Mouse (Mus musculus): ENCODE measurements at regions not wholly inside any gene's neighbourhood (a gene's known extent, or its start where the extent isn't known, plus 50 kb on each side); places are given as distances from the start of the nearest gene placed in this dataset.

DNA sequence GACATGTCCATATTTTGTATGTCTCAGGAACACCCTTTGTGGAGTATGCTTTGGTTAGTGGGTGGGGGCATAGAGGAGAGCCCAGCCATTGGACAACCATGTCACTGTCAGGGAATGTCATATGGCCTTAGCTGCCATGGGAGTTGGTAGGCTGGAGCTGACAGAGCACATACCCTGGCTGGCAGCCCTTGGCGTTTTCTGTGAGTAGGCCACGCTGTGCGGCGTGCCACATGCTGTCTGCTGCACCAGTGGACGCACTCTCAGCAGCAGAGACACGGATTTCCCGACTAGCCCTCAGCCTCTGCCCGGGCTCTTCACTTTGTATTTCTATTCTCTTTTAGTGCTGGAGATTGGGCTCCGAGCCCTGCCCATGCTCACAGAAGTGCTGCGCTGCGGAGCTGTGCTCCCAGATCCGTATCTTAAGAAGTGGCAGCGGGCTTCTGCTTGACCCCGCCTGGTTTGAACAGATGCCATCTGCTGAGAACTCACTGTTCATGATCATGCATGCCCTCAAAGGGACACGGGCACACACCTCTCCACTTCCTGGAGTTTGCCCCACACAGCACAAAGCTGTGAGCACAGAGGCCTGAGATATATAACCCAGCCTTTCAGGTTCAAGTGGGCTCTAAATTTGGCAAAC is 160.1 kb downstream of the Sall1 start:
- ATAC-seq (replicated peaks; ENCODE audit: insufficient number of reproducible peaks, low FRiP score, low TSS enrichment, low read depth) (no peak), DNase-seq (ENCODE audit: low spot score) (no peak)
- Histone ChIP-seq H3K4me1 (ENCODE audit: control insufficient read depth, insufficient read depth, low read length) (no peaks in the 10 kb centered on the region), H3K36me3 (replicated peaks; ENCODE audit: control insufficient read depth, insufficient read depth, low read depth, low read length) (no peaks in the 10 kb centered on the region), H3K4me3 (ENCODE audit: low read depth, low read length) (no peak overlapping the region), H3K27ac (replicated peaks; ENCODE audit: low read depth, low read length) (no peak overlapping the region), H3K9ac (replicated peaks; ENCODE audit: low read length) (no peak overlapping the region), H3K9me3 (replicated peaks; ENCODE audit: control insufficient read depth, low read length) (no peaks in the 10 kb centered on the region), H3K27me3 (ENCODE audit: control insufficient read depth, insufficient read depth, low read length) (no peaks in the 10 kb centered on the region), H3K4me2 (ENCODE audit: low read depth, low read length) (no peak overlapping the region)
- 93% methylated on average over 15 of the region's 15 CpGs for WGBS

DNA sequence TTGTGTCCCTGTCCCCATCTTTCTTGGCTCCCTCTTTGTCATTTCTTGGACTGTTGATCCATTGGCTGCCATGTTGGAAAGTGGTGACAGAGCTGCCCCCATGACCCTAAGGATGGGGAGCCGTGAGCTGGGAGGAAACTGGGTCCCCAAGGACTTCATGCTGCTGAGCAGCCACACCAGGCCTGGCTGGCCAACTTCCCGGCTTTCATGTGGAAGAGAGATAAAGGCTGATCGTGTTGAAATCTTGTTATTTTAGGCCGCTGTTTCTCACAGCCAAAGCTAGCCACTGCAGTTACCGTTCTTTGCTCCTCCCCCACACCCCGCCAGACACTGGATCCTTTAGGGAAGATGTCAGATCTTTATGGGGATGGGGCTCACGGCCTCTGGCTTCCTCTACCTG is 164.1 kb downstream of the Sall1 start:
- no peaks in the 10 kb centered on the region for H3K4me1 ChIP-seq (ENCODE audit: control insufficient read depth, insufficient read depth, low read length)
- H3K9ac ChIP-seq (replicated peaks; ENCODE audit: low read length) = no peak overlapping the region
- DNase-seq (ENCODE audit: low spot score) (no peak), ATAC-seq (replicated peaks; ENCODE audit: insufficient number of reproducible peaks, low FRiP score, low TSS enrichment, low read depth) (no peak)
- no peak overlapping the region for H3K27ac ChIP-seq (replicated peaks; ENCODE audit: low read depth, low read length)
- WGBS = 68% methylated on average over 7 of the region's 7 CpGs
- no peak overlapping the region for H3K4me3 ChIP-seq (ENCODE audit: low read depth, low read length)
- no peaks in the 10 kb centered on the region for H3K27me3 ChIP-seq (ENCODE audit: control insufficient read depth, insufficient read depth, low read length)
- no peaks in the 10 kb centered on the region for H3K9me3 ChIP-seq (replicated peaks; ENCODE audit: control insufficient read depth, low read length)
- no peak overlapping the region for H3K4me2 ChIP-seq (ENCODE audit: low read depth, low read length)
- no peaks in the 10 kb centered on the region for H3K36me3 ChIP-seq (replicated peaks; ENCODE audit: control insufficient read depth, insufficient read depth, low read depth, low read length)

DNA sequence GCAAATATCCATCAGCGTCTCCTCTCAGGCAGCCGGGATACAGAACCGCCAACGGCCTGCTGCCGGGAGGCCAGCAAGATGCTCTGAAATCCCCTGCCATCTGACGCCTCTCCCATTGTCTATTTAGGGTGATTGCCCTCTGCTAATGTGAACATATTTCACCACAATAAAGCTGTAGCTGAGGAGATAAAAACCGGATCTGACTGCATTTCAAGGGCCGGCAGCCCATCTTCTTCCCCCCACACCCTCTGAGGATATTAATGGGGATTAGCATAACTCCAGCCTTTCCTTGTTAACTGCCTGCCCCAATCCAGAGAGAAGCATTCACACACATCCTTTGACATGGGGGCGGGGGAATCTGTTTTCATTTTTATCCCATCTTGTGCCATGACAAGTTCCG is 166.0 kb downstream of the Sall1 start:
- Histone ChIP-seq H3K4me2 (ENCODE audit: low read depth, low read length) (no peak overlapping the region), H3K4me1 (ENCODE audit: control insufficient read depth, insufficient read depth, low read length) (no peaks in the 10 kb centered on the region), H3K4me3 (ENCODE audit: low read depth, low read length) (no peak overlapping the region), H3K9ac (replicated peaks; ENCODE audit: low read length) (no peak overlapping the region), H3K27ac (replicated peaks; ENCODE audit: low read depth, low read length) (no peak overlapping the region), H3K36me3 (replicated peaks; ENCODE audit: control insufficient read depth, insufficient read depth, low read depth, low read length) (no peaks in the 10 kb centered on the region), H3K9me3 (replicated peaks; ENCODE audit: control insufficient read depth, low read length) (no peaks in the 10 kb centered on the region), H3K27me3 (ENCODE audit: control insufficient read depth, insufficient read depth, low read length) (no peaks in the 10 kb centered on the region)
- 82% methylated on average over 10 of the region's 10 CpGs for WGBS
- DNase-seq (ENCODE audit: low spot score) (no peak), ATAC-seq (replicated peaks; ENCODE audit: insufficient number of reproducible peaks, low FRiP score, low TSS enrichment, low read depth) (no peak)

DNA sequence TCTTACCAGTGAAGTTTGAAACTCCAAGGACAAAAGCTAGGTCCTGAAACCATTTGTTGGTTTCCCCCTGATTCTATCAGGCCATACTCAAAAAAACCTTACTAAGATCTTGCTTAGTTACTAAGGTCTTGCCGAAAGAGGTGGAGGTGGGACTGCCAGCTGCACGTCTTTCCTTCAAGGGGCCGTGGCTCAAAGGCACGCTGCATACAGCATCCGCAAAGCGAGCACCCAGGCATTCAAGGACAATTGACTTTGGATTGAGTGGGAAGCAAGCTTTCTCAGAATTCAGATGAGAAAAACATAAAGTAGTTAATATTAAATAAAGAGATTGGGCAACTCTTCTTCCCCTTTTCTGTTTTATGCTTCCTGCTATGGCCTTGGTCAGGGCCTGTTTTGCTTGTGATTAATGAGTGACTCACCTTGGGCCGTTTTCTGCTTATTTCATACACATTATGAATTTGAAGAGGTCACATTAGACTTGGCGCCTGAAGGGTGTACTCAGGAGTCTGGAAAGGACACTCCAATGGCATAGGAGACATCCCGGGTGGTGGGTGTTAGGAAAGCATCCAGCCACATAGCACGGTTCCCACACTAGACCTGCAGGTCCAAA is 166.1 kb downstream of the Cyld start:
- 89% methylated on average over 10 of the region's 10 CpGs for WGBS
- no peaks in the 10 kb centered on the region for H3K27me3 ChIP-seq (ENCODE audit: control insufficient read depth, insufficient read depth, low read length)
- H3K4me1 ChIP-seq (ENCODE audit: control insufficient read depth, insufficient read depth, low read length) = no peaks in the 10 kb centered on the region
- H3K27ac ChIP-seq (replicated peaks; ENCODE audit: low read depth, low read length) = no peak overlapping the region
- DNase-seq (ENCODE audit: low spot score) = no peak
- no peak overlapping the region for H3K4me2 ChIP-seq (ENCODE audit: low read depth, low read length)
- H3K36me3 ChIP-seq (replicated peaks; ENCODE audit: control insufficient read depth, insufficient read depth, low read depth, low read length) = no peaks in the 10 kb centered on the region
- no peak overlapping the region for H3K4me3 ChIP-seq (ENCODE audit: low read depth, low read length)
- no peaks in the 10 kb centered on the region for H3K9me3 ChIP-seq (replicated peaks; ENCODE audit: control insufficient read depth, low read length)
- no peak overlapping the region for H3K9ac ChIP-seq (replicated peaks; ENCODE audit: low read length)
- ATAC-seq (replicated peaks; ENCODE audit: insufficient number of reproducible peaks, low FRiP score, low TSS enrichment, low read depth) = no peak

DNA sequence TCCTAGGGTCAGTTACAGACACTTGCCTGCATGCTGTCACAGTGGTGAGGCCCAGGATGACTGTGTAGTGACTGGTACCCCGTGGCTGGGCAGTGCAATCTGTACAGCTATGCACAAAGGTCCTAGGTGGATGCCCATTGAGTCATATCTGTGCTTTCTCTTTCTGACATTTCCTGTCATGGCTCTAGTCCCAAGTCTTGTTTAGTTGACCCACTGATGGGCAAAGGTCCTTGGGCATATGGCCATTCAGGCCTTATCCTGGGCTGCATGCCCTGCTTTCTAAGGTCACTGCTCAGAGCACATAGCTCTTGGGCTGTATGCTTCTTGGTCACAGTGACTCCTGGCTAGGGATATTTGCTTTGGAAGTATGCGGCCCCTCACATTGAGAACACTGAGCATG is 160.4 kb downstream of the Cyld start:
- no peak for ATAC-seq (replicated peaks; ENCODE audit: insufficient number of reproducible peaks, low FRiP score, low TSS enrichment, low read depth)
- H3K4me2 ChIP-seq (ENCODE audit: low read depth, low read length) = no peak overlapping the region

DNA sequence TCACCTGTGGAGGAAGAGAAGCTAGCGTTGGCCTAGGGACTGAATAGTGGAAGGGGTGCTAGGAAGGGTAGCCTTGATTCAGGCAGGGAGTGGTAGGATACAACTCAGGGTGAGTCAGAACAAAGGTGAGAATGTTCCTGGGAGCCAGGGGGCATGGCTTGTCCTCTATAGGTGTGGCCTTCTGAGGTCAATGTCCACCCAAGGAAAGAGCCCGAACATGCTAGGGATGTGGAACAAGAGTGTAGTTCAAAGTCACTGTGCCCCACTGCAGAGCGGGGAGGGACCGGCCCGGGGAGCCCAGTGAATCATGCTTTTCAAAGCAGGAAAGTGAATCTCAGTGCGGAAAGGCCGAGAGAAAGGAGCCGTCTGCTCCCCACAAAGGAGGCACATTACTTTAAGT is 156.4 kb downstream of the Cyld start:
- DNase-seq (ENCODE audit: low spot score) = no peak
- WGBS = 83% methylated on average over 8 of the region's 8 CpGs
- H3K9me3 ChIP-seq (replicated peaks; ENCODE audit: control insufficient read depth, low read length) = no peaks in the 10 kb centered on the region
- no peak overlapping the region for H3K27ac ChIP-seq (replicated peaks; ENCODE audit: low read depth, low read length)
- H3K9ac ChIP-seq (replicated peaks; ENCODE audit: low read length) = no peak overlapping the region
- H3K4me1 ChIP-seq (ENCODE audit: control insufficient read depth, insufficient read depth, low read length) = no peaks in the 10 kb centered on the region
- ATAC-seq (replicated peaks; ENCODE audit: insufficient number of reproducible peaks, low FRiP score, low TSS enrichment, low read depth) = no peak
- H3K4me3 ChIP-seq (ENCODE audit: low read depth, low read length) = no peak overlapping the region
- no peaks in the 10 kb centered on the region for H3K27me3 ChIP-seq (ENCODE audit: control insufficient read depth, insufficient read depth, low read length)
- no peak overlapping the region for H3K4me2 ChIP-seq (ENCODE audit: low read depth, low read length)
- no peaks in the 10 kb centered on the region for H3K36me3 ChIP-seq (replicated peaks; ENCODE audit: control insufficient read depth, insufficient read depth, low read depth, low read length)

More for the DNA sequence above, 160.4 kb downstream of the Cyld start:
- no peak for DNase-seq (ENCODE audit: low spot score)
- Histone ChIP-seq H3K27ac (replicated peaks; ENCODE audit: low read depth, low read length) (no peak overlapping the region), H3K9me3 (replicated peaks; ENCODE audit: control insufficient read depth, low read length) (no peaks in the 10 kb centered on the region), H3K36me3 (replicated peaks; ENCODE audit: control insufficient read depth, insufficient read depth, low read depth, low read length) (no peaks in the 10 kb centered on the region), H3K4me3 (ENCODE audit: low read depth, low read length) (no peak overlapping the region), H3K27me3 (ENCODE audit: control insufficient read depth, insufficient read depth, low read length) (no peaks in the 10 kb centered on the region), H3K9ac (replicated peaks; ENCODE audit: low read length) (no peak overlapping the region), H3K4me1 (ENCODE audit: control insufficient read depth, insufficient read depth, low read length) (no peaks in the 10 kb centered on the region)
- WGBS = 81% methylated on average over 2 of the region's 2 CpGs

DNA sequence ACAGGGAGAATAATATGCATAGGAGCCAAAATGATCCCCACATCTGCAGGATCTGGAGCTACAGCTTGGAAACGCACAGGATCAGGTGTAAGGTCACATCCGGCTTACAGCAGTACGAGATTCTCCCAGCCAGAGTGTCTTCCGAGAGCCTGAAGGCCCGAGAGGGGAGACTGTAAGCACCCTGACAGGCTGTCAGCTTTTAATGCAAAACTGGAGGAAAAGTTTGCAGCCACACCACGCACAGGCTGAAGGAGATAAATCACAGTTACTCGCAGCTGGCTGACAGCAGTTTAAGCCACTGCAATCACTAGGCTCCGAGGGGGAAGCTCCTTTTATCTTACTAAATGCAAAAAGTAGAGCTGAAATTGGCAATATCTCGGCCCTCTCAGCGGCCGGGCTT is 149.1 kb downstream of the Cyld start:
- Histone ChIP-seq H3K36me3 (replicated peaks; ENCODE audit: control insufficient read depth, insufficient read depth, low read depth, low read length) (no peaks in the 10 kb centered on the region), H3K9ac (replicated peaks; ENCODE audit: low read length) (no peak overlapping the region), H3K4me2 (ENCODE audit: low read depth, low read length) (no peak overlapping the region), H3K27ac (replicated peaks; ENCODE audit: low read depth, low read length) (no peak overlapping the region), H3K9me3 (replicated peaks; ENCODE audit: control insufficient read depth, low read length) (no peaks in the 10 kb centered on the region), H3K4me1 (ENCODE audit: control insufficient read depth, insufficient read depth, low read length) (no peaks in the 10 kb centered on the region), H3K4me3 (ENCODE audit: low read depth, low read length) (no peak overlapping the region), H3K27me3 (ENCODE audit: control insufficient read depth, insufficient read depth, low read length) (no peaks in the 10 kb centered on the region)
- ATAC-seq (replicated peaks; ENCODE audit: insufficient number of reproducible peaks, low FRiP score, low TSS enrichment, low read depth) = no peak
- DNase-seq (ENCODE audit: low spot score) = no peak
- WGBS = 67% methylated on average over 11 of the region's 11 CpGs

DNA sequence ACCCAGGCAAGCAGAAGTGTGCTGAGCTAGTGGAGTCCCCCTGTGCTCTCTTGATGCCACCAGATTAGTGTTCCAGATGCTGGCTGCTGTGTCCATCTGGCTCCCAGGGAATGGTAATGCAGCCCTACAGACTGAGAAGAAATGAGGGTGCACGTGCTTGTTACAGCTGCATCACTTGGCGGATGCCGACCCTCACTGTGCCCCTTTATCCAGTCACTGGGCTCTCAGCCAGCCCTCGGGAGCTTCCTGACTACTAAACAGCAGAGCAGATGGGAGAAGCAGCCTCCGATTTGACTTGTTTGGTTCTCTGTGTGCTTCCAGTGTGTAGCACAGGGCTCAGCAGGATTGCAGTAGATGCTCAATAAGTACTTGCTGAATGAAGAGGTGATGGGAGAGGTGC is 147.5 kb downstream of the Cyld start:
- Histone ChIP-seq H3K4me2 (ENCODE audit: low read depth, low read length) (no peak overlapping the region), H3K27ac (replicated peaks; ENCODE audit: low read depth, low read length) (no peak overlapping the region), H3K4me3 (ENCODE audit: low read depth, low read length) (no peak overlapping the region), H3K9ac (replicated peaks; ENCODE audit: low read length) (no peak overlapping the region), H3K36me3 (replicated peaks; ENCODE audit: control insufficient read depth, insufficient read depth, low read depth, low read length) (no peaks in the 10 kb centered on the region), H3K4me1 (ENCODE audit: control insufficient read depth, insufficient read depth, low read length) (no peaks in the 10 kb centered on the region), H3K9me3 (replicated peaks; ENCODE audit: control insufficient read depth, low read length) (no peaks in the 10 kb centered on the region), H3K27me3 (ENCODE audit: control insufficient read depth, insufficient read depth, low read length) (no peaks in the 10 kb centered on the region)
- DNase-seq (ENCODE audit: low spot score) = no peak
- no peak for ATAC-seq (replicated peaks; ENCODE audit: insufficient number of reproducible peaks, low FRiP score, low TSS enrichment, low read depth)
- WGBS = 73% methylated on average over 5 of the region's 5 CpGs

All from embryonic facial prominence, embryonic 11.5 days (tissue).